Mouse (Mus musculus) neural tube, embryonic 11.5 days (tissue): ENCODE data around the gene Slc4a1. TPM values are rescaled to one million over a fixed set of nuclear protein-coding genes. Genes with fewer than 3 reads are reported as not detected.

Experiments
- ATAC-seq: fragments of 200-750 bp; cut with Nextera tagmentation; 2 replicates; pipeline ENCODE4 v1.8.0; 2017; ENCODE audit warnings: moderate number of reproducible peaks, mild to moderate bottlenecking, moderate TSS enrichment, moderate library complexity; ENCODE audit not compliant: insufficient read depth, low FRiP score, low TSS enrichment
- DNase-seq: peaks from one replicate; pipeline ENCODE4 v3.0.0-alpha.2; 2015; ENCODE audit warnings: low spot score
- H3K27ac ChIP-seq: fragments of 300-500 bp; sonication (generic); 2 replicates; pipeline ENCODE4 v1.5.1; 2014; ENCODE audit warnings: low read depth, mild to moderate bottlenecking, low read length
- H3K27me3 ChIP-seq: fragments of 300-500 bp; sonication (generic); 2 replicates; pipeline ENCODE4 v1.6.1; 2014; ENCODE audit warnings: mild to moderate bottlenecking, low read length, mixed read lengths; ENCODE audit not compliant: control insufficient read depth, insufficient read depth
- H3K36me3 ChIP-seq: fragments of 300-500 bp; sonication (generic); 2 replicates; pipeline ENCODE4 v1.6.1; 2014; ENCODE audit warnings: mild to moderate bottlenecking, low read length, moderate library complexity, mixed read lengths; ENCODE audit not compliant: control insufficient read depth, insufficient read depth
- H3K4me1 ChIP-seq: fragments of 300-500 bp; sonication (generic); 2 replicates; pipeline ENCODE4 v1.6.1; 2014; ENCODE audit warnings: low read length, mixed read lengths; ENCODE audit not compliant: control insufficient read depth, insufficient read depth
- H3K4me2 ChIP-seq: fragments of 300-500 bp; sonication (generic); 2 replicates; pipeline ENCODE4 v1.6.1; 2014; ENCODE audit warnings: low read depth, mild to moderate bottlenecking, moderate library complexity
- H3K4me3 ChIP-seq: fragments of 300-500 bp; sonication (generic); 2 replicates; pipeline ENCODE4 v1.5.1; 2014; ENCODE audit warnings: low read depth, low read length
- H3K9ac ChIP-seq: fragments of 300-500 bp; sonication (generic); 2 replicates; pipeline ENCODE4 v1.6.1; 2014; ENCODE audit warnings: mild to moderate bottlenecking, low read length
- H3K9me3 ChIP-seq: fragments of 300-500 bp; sonication (generic); 2 replicates; pipeline ENCODE4 v1.6.1; 2016; ENCODE audit warnings: low read length; ENCODE audit not compliant: control insufficient read depth
- WGBS: fragments of 180-500 bp; shearing (Covaris S2); extraction: QIAGEN DNeasy Blood & Tissue Kit; methylation state at CpG from one replicate; pipeline ENCODE4 v1.1.7; 2014; 5-methylcytosine and 5-hydroxymethylcytosine counted together
- polyA plus RNA-seq: library from polyadenylated mRNA; unstranded; fragments of >200 nt; fragmentation: Nextera tagmentation; extraction: Ambion mirVana; gene quantifications from 2 replicates; pipeline ENCODE4 v1.2.1, GENCODE M21; 2014

The Slc4a1 gene
- polyA plus RNA-seq, 1 experiment from 2014 or later, result 28.4 TPM

- Histone ChIP-seq H3K36me3 (no peaks in the 10 kb centered on the region), H3K27me3 (no peaks in the 10 kb centered on the region), H3K9me3 (no peaks in the 10 kb centered on the region), H3K27ac (no peak overlapping the region), H3K4me1 (0 out of 2 replicates have a peak, but pooled peaks cover 4% of the 10 kb centered on the region), H3K9ac (no peak overlapping the region), H3K4me3 (no peak overlapping the region), H3K4me2 (no peak overlapping the region)
- ATAC-seq (no peak), DNase-seq (no peak)
- 74% methylated on average over 7 of the region's 7 CpGs for WGBS
Observed at GRCm38 (mm10) chr11:102374108-102374725, 8.2 kb upstream of the Slc4a1 start.

GRCm38 (mm10) chr11:102373646-102374045 is 7.6 kb upstream of the Slc4a1 start:
- no peak overlapping the region for H3K4me3 ChIP-seq
- H3K4me2 ChIP-seq, result 0 out of 2 replicates have a peak overlapping the region, but pooled peaks have one; percentile 3
- H3K27ac ChIP-seq, result no peak overlapping the region
- DNase-seq (no peak), ATAC-seq (no peak)
- H3K9ac ChIP-seq, result peak overlapping the region; percentile 6; the same call in 1 of the 2 replicates
- 32% methylated on average over 2 of the region's 2 CpGs for WGBS
- no peaks in the 10 kb centered on the region for H3K27me3 ChIP-seq
- no peaks in the 10 kb centered on the region for H3K9me3 ChIP-seq
- H3K36me3 ChIP-seq, result no peaks in the 10 kb centered on the region
- 0 out of 2 replicates have a peak, but pooled peaks cover 4% of the 10 kb centered on the region for H3K4me1 ChIP-seq

- Histone ChIP-seq H3K4me1 (0 out of 2 replicates have a peak, but pooled peaks cover 4% of the 10 kb centered on the region), H3K27ac (no peak overlapping the region), H3K36me3 (no peaks in the 10 kb centered on the region), H3K4me3 (no peak overlapping the region), H3K9ac (no peak overlapping the region), H3K4me2 (no peak overlapping the region), H3K9me3 (no peaks in the 10 kb centered on the region), H3K27me3 (no peaks in the 10 kb centered on the region)
- ATAC-seq (no peak), DNase-seq (no peak)
- 43% methylated on average over 14 of the region's 14 CpGs for WGBS
Observed at GRCm38 (mm10) chr11:102372936-102373335, 6.9 kb upstream of the Slc4a1 start.

GRCm38 (mm10) chr11:102371926-102372685 is 6.1 kb upstream of the Slc4a1 start:
- WGBS, result 90% methylated on average over 12 of the region's 12 CpGs
- no peaks in the 10 kb centered on the region for H3K27me3 ChIP-seq
- DNase-seq (no peak), ATAC-seq (no peak)
- no peak overlapping the region for H3K4me2 ChIP-seq
- no peak overlapping the region for H3K27ac ChIP-seq
- no peaks in the 10 kb centered on the region for H3K36me3 ChIP-seq
- no peak overlapping the region for H3K9ac ChIP-seq
- no peak overlapping the region for H3K4me3 ChIP-seq
- no peaks in the 10 kb centered on the region for H3K9me3 ChIP-seq
- 0 out of 2 replicates have a peak, but pooled peaks cover 4% of the 10 kb centered on the region for H3K4me1 ChIP-seq

- Histone ChIP-seq H3K9me3 (no peaks in the 10 kb centered on the region), H3K4me3 (no peak overlapping the region), H3K27me3 (no peaks in the 10 kb centered on the region), H3K4me2 (no peak overlapping the region), H3K4me1 (no peaks in the 10 kb centered on the region), H3K9ac (no peak overlapping the region), H3K27ac (no peak overlapping the region), H3K36me3 (no peaks in the 10 kb centered on the region)
- ATAC-seq (no peak), DNase-seq (no peak)
- 53% methylated on average over 7 of the region's 7 CpGs for WGBS
Observed at GRCm38 (mm10) chr11:102370285-102370684, 4.3 kb upstream of the Slc4a1 start.

- H3K27me3 ChIP-seq, result no peaks in the 10 kb centered on the region
- no peak overlapping the region for H3K4me2 ChIP-seq
- H3K4me3 ChIP-seq, result no peak overlapping the region
- H3K9ac ChIP-seq, result no peak overlapping the region
- 81% methylated on average over 4 of the region's 4 CpGs for whole genome bisulfite sequencing
- H3K4me1 ChIP-seq, result no peaks in the 10 kb centered on the region
- ATAC-seq, result no peak
- H3K9me3 ChIP-seq, result no peaks in the 10 kb centered on the region
- H3K27ac ChIP-seq, result no peak overlapping the region
- no peaks in the 10 kb centered on the region for H3K36me3 ChIP-seq
- DNase-seq, result no peak
Observed at GRCm38 (mm10) chr11:102369263-102369662, 3.3 kb upstream of the Slc4a1 start.

GRCm38 (mm10) chr11:102368347-102368746 is 2.3 kb upstream of the Slc4a1 start:
- Histone ChIP-seq H3K9me3 (no peaks in the 10 kb centered on the region), H3K9ac (no peak overlapping the region), H3K4me1 (no peaks in the 10 kb centered on the region), H3K27me3 (no peaks in the 10 kb centered on the region), H3K4me2 (no peak overlapping the region), H3K27ac (no peak overlapping the region), H3K4me3 (no peak overlapping the region), H3K36me3 (no peaks in the 10 kb centered on the region)
- 78% methylated on average over 5 of the region's 5 CpGs for WGBS
- DNase-seq (no peak), ATAC-seq (no peak)

- Histone ChIP-seq H3K4me1 (no peaks in the 10 kb centered on the region), H3K9me3 (no peaks in the 10 kb centered on the region), H3K9ac (no peak overlapping the region), H3K36me3 (no peaks in the 10 kb centered on the region), H3K4me3 (no peak overlapping the region), H3K27ac (no peak overlapping the region), H3K27me3 (no peaks in the 10 kb centered on the region), H3K4me2 (no peak overlapping the region)
- WGBS, result 83% methylated on average over 9 of the region's 9 CpGs
- ATAC-seq (no peak), DNase-seq (no peak)
Observed at GRCm38 (mm10) chr11:102367504-102368280, 1.7 kb upstream of the Slc4a1 start.
